Mouse (Mus musculus) mouse embryonic stem cell (cell line): ENCODE measurements around the gene Cc2d2a.

Source experiments
- in situ Hi-C, 2 experiments: fragments of 300-500 bp; cut with MboI; formaldehyde crosslinking; loops; 1 replicate in 1 of 2; 3 replicates in 1 of 2; pipeline ENCODE4 v1.14.3; 2019 to 2020; ENCODE audit warnings: low sequenced_read_pairs in 2 of 2, low pct_unique_long_range_greater_than_20kb in 1 of 2, mixed read lengths in 1 of 2; ENCODE audit not compliant: unreplicated experiment in 1 of 2

Gene Cc2d2a

GRCm38 (mm10) chr5:43787976-43788752, 126.0 kb downstream of the Cc2d2a start:
- in situ Hi-C loops: no loop called here
